Mouse (Mus musculus) heart, embryonic 10.5 days (tissue): ENCODE measurements around the gene Usp9y. TPM values are rescaled to one million over a fixed set of nuclear protein-coding genes. Genes with fewer than 3 reads are reported as not detected.

ENCODE experiments used
- DNase-seq: peaks from one replicate; pipeline ENCODE4 v3.0.0-alpha.2; 2017; ENCODE audit warnings: low spot score
- H3K27ac ChIP-seq: fragments of 300-500 bp; sonication (generic); 2 replicates; pipeline ENCODE4 v1.5.1; 2016; ENCODE audit warnings: mild to moderate bottlenecking
- H3K27me3 ChIP-seq: fragments of 300-500 bp; sonication (generic); 2 replicates; pipeline ENCODE4 v1.6.1; 2016; ENCODE audit warnings: mild to moderate bottlenecking; ENCODE audit not compliant: poor library complexity, insufficient read depth, severe bottlenecking
- H3K36me3 ChIP-seq: fragments of 300-500 bp; sonication (generic); 2 replicates; pipeline ENCODE4 v1.6.1; 2016; ENCODE audit warnings: mild to moderate bottlenecking, moderate library complexity
- H3K4me1 ChIP-seq: fragments of 300-500 bp; sonication (generic); 2 replicates; pipeline ENCODE4 v1.6.1; 2016; ENCODE audit warnings: mild to moderate bottlenecking
- H3K4me3 ChIP-seq: fragments of 300-500 bp; sonication (generic); 2 replicates; pipeline ENCODE4 v1.5.1; 2016; ENCODE audit warnings: mild to moderate bottlenecking, moderate library complexity
- H3K9me3 ChIP-seq: fragments of 300-500 bp; sonication (generic); 2 replicates; pipeline ENCODE4 v1.6.1; 2016; ENCODE audit warnings: mild to moderate bottlenecking, moderate library complexity
- WGBS: fragments of 180-500 bp; shearing (Covaris S2); methylation state at CpG from one replicate; pipeline ENCODE4 v1.1.7; 2016; 5-methylcytosine and 5-hydroxymethylcytosine counted together
- polyA plus RNA-seq: library from polyadenylated mRNA; unstranded; fragments of >200 nt; fragmentation: Nextera tagmentation; extraction: Ambion mirVana; gene quantifications from 2 replicates; pipeline ENCODE4 v1.2.1, GENCODE M21; 2016

Gene Usp9y
- polyA plus RNA-seq: not detected in 2 replicates

GRCm38 (mm10) chrY:1459682-1460081 lies at the start of gene Usp9y:
TSS of gene Usp9y (minus strand) at chrY:1459782.
- H3K9me3 ChIP-seq: no peaks in the 10 kb centered on the region
- 86% methylated on average over 9 of the region's 13 CpGs for WGBS
- DNase-seq: no peak
- H3K4me3 ChIP-seq: no peak within 1 kb of the TSS
- H3K4me1 ChIP-seq: no peaks in the 10 kb centered on the region
- H3K27ac ChIP-seq: no peak within 1 kb of the TSS
- H3K27me3 ChIP-seq: no peaks in the 10 kb centered on the region
- no peaks in the 10 kb centered on the region for H3K36me3 ChIP-seq

- no peaks in the 10 kb centered on the region for H3K9me3 ChIP-seq
- no peaks in the 10 kb centered on the region for H3K27me3 ChIP-seq
- no peaks in the 10 kb centered on the region for H3K4me1 ChIP-seq
- no peak overlapping the region for H3K4me3 ChIP-seq
- no peaks in the 10 kb centered on the region for H3K36me3 ChIP-seq
- no peak overlapping the region for H3K27ac ChIP-seq
- no peak for DNase-seq
Measured at GRCm38 (mm10) chrY:1293708-1294107, 165.9 kb downstream of the Usp9y start.

- Histone ChIP-seq H3K4me1 (no peaks in the 10 kb centered on the region), H3K4me3 (peak within 1 kb of the TSS; percentile 53), H3K27me3 (no peaks in the 10 kb centered on the region), H3K27ac (peak within 1 kb of the TSS; percentile 42), H3K9me3 (no peaks in the 10 kb centered on the region), H3K36me3 (no peaks in the 10 kb centered on the region)
- WGBS: 1% methylated on average over 27 of the region's 31 CpGs
- peak; percentile 75 for DNase-seq
Measured at GRCm38 (mm10) chrY:1286171-1286795, 173.3 kb downstream of the Usp9y start, which contains the start of gene Ddx3y. TSS of gene Ddx3y (minus strand) at chrY:1286629.

GRCm38 (mm10) chrY:1285735-1286134 lies 173.8 kb downstream of the Usp9y start:
- WGBS: 2% methylated on average over 10 of the region's 12 CpGs
- H3K36me3 ChIP-seq: no peaks in the 10 kb centered on the region
- H3K4me1 ChIP-seq: no peaks in the 10 kb centered on the region
- H3K4me3 ChIP-seq: peak overlapping the region; percentile 53
- H3K27me3 ChIP-seq: no peaks in the 10 kb centered on the region
- no peaks in the 10 kb centered on the region for H3K9me3 ChIP-seq
- no peak for DNase-seq
- H3K27ac ChIP-seq: peak overlapping the region; percentile 42

Other genes with a start within 250 kb of the Usp9y start
- gene Uty, start 214.0 kb downstream of the Usp9y start, polyA plus RNA-seq: 8.6 and 10.4 TPM in 2 replicates
- gene Ddx3y, start 173.2 kb downstream of the Usp9y start, polyA plus RNA-seq: 12.5 and 18.6 TPM in 2 replicates